Mouse (Mus musculus) midbrain, postnatal 0 days (tissue): Measurements from ENCODE around the gene Stat5b. TPM values are rescaled to one million over a fixed set of nuclear protein-coding genes. Genes with fewer than 3 reads are reported as not detected.

Source experiments
- ATAC-seq: fragments of 200-750 bp; cut with Nextera tagmentation; 2 replicates; pipeline ENCODE4 v1.8.0; 2017; ENCODE audit warnings: moderate number of reproducible peaks, mild to moderate bottlenecking, moderate TSS enrichment, moderate library complexity; ENCODE audit not compliant: low FRiP score
- DNase-seq: peaks from one replicate; pipeline ENCODE4 v3.0.0-alpha.2; 2015; ENCODE audit warnings: low spot score
- H3K27ac ChIP-seq: fragments of 300-500 bp; sonication (generic); 2 replicates; pipeline ENCODE4 v1.5.1; 2014; ENCODE audit warnings: low read depth, mild to moderate bottlenecking, low read length, mixed read lengths
- H3K27me3 ChIP-seq: fragments of 300-500 bp; sonication (generic); 2 replicates; pipeline ENCODE4 v1.6.1; 2014; ENCODE audit warnings: low read length, control low read depth, mixed read lengths; ENCODE audit not compliant: insufficient read depth
- H3K36me3 ChIP-seq: fragments of 300-500 bp; sonication (generic); 2 replicates; pipeline ENCODE4 v1.6.1; 2014; ENCODE audit warnings: low read length, control low read depth, mixed read lengths; ENCODE audit not compliant: insufficient read depth
- H3K4me1 ChIP-seq: fragments of 300-500 bp; sonication (generic); 2 replicates; pipeline ENCODE4 v1.6.1; 2014; ENCODE audit warnings: mild to moderate bottlenecking, control low read depth, antibody characterized with exemption, low read length, mixed read lengths; ENCODE audit not compliant: insufficient read depth
- H3K4me2 ChIP-seq: fragments of 300-500 bp; sonication (generic); 2 replicates; pipeline ENCODE4 v1.6.1; 2014; ENCODE audit warnings: low read depth, mild to moderate bottlenecking, low read length, mixed read lengths; ENCODE audit not compliant: poor library complexity, severe bottlenecking
- H3K4me3 ChIP-seq: fragments of 300-500 bp; sonication (generic); 2 replicates; pipeline ENCODE4 v1.5.1; 2014; ENCODE audit warnings: low read depth, mild to moderate bottlenecking, low read length, moderate library complexity
- H3K9ac ChIP-seq: fragments of 300-500 bp; sonication (generic); replicated peaks from 2 replicates; pipeline ENCODE4 v1.6.1; 2014; ENCODE audit warnings: mild to moderate bottlenecking, low read length, moderate library complexity, mixed read lengths; ENCODE audit not compliant: poor library complexity, severe bottlenecking
- H3K9me3 ChIP-seq: fragments of 300-500 bp; sonication (generic); 2 replicates; pipeline ENCODE4 v1.6.1; 2016; ENCODE audit warnings: low read length, control low read depth
- CTCF ChIP-seq: IDR thresholded peaks from 2 replicates; pipeline ENCODE4 v1.5.1; 2016; ENCODE audit warnings: antibody characterized with exemption, mild to moderate bottlenecking
- WGBS: fragments of 180-500 bp; shearing (Covaris S2); extraction: QIAGEN DNeasy Blood & Tissue Kit; methylation state at CpG from one replicate; pipeline ENCODE4 v1.1.7; 2014; 5-methylcytosine and 5-hydroxymethylcytosine counted together
- polyA plus RNA-seq: library from polyadenylated mRNA; unstranded; fragments of >200 nt; fragmentation: Nextera tagmentation; extraction: Ambion mirVana; gene quantifications from 2 replicates; pipeline ENCODE4 v1.2.1, GENCODE M21; 2015
- total RNA-seq: library from RNA; depleted of rRNA; stranded (reverse); fragments of >200 nt; gene quantifications from 2 replicates; pipeline ENCODE4 v1.2.3, GENCODE M21; 2014; rRNA removed

The Stat5b gene
- total RNA-seq (22.5 and 25.6 TPM in 2 replicates), polyA plus RNA-seq (13.0 and 15.7 TPM in 2 replicates)

DNA sequence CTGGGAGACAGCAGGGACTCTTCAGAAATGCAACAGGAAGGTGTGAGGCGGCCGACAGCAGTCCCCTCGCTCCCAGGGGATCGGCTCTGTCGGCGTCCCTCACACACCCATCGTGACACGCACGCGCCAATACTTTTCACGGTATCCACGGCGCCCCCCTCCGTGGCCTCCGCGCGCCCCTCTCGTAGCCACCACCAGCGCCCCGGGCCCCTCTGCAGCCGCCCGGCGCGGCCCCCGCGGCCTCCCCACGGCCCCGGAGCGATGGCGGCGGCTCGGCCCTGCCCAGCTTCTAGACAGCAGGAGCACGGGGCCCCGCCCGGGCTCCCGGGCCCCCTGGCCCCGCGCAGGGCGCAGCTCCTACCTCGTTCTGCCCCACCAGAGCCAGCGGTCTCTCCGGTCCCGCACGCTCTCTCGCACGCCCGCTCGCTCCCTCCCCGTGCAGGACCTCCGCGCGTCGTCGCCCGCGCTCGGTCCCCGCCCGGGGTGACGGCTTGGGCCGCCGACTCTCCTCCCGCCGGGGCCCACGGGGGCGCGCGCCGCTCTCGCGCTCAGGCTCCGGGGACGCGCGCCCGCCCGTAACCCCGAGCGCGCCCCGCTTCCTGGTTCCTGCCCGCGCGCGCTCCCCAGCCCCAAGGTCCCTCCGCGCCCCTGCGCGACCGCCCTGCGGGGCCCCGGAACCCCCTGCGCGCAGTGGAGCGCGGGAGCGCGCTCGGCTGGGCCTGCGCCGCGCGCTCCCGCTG, at the start of gene Stat5b:
Stat5b (minus strand) TSS at position 687 of the 740 bp plus-strand sequence.
- ATAC-seq = peak; percentile 77
- H3K36me3 ChIP-seq = no peaks in the 10 kb centered on the region
- peaks cover 4% of the 10 kb centered on the region; the same call in 1 of the 2 replicates for H3K27me3 ChIP-seq
- H3K27ac ChIP-seq = peak within 1 kb of the TSS; percentile 85
- H3K4me2 ChIP-seq = peak within 1 kb of the TSS; percentile 58
- peak within 1 kb of the TSS; percentile 95 for H3K4me3 ChIP-seq
- TF ChIP-seq CTCF = no peak
- H3K9me3 ChIP-seq = no peaks in the 10 kb centered on the region
- H3K4me1 ChIP-seq = peaks cover 10% of the 10 kb centered on the region
- under 1% methylated on average over 59 of the region's 104 CpGs for WGBS
- H3K9ac ChIP-seq = peak within 1 kb of the TSS; percentile 96
- DNase-seq = peak; percentile 84

DNA sequence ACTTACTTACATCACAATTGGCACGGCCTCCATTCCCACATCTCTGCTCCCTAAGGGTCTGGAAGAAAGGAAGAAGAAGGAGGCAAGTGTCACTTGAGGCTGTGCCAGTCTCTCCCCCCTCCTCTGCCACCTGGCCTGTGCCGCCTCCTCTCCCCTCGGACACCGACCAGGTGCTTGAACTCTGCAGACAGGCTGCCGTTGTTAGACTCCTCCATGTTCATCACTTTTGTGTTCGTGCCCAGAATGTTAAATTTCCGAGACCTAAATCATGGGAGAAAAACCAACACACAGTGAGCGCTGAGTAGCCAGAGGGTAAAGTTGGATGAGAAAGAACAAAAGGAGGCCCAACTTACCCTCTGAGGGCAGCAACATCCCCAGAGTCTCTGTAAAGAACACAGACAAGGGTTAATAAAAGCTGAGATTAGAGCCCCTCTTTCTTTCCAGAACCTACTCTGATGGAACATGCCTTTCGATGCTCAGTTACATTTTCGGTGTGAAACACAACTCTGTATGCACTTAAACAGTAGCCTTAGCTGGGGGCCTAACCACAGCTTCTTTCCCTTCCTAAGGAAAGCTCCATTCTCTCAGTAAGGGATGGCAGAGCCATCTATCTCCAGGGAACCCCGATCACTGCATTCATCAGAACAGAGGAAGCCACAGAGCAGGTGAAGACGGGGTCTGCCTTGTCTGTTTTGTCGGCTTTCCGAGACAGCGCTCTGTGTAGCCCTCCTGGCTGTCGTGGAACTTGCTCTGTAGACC, 48.1 kb upstream of the Stat5b start:
- Histone ChIP-seq H3K4me1 (no peaks in the 10 kb centered on the region), H3K27me3 (no peaks in the 10 kb centered on the region), H3K27ac (no peak overlapping the region), H3K9me3 (0 out of 2 replicates have a peak, but pooled peaks cover 4% of the 10 kb centered on the region), H3K4me2 (no peak overlapping the region), H3K4me3 (no peak overlapping the region), H3K9ac (no peak overlapping the region), H3K36me3 (peaks cover 20% of the 10 kb centered on the region)
- ATAC-seq = no peak
- TF ChIP-seq CTCF = no peak
- DNase-seq = peak; percentile 41
- 56% methylated on average over 16 of the region's 16 CpGs for WGBS

DNA sequence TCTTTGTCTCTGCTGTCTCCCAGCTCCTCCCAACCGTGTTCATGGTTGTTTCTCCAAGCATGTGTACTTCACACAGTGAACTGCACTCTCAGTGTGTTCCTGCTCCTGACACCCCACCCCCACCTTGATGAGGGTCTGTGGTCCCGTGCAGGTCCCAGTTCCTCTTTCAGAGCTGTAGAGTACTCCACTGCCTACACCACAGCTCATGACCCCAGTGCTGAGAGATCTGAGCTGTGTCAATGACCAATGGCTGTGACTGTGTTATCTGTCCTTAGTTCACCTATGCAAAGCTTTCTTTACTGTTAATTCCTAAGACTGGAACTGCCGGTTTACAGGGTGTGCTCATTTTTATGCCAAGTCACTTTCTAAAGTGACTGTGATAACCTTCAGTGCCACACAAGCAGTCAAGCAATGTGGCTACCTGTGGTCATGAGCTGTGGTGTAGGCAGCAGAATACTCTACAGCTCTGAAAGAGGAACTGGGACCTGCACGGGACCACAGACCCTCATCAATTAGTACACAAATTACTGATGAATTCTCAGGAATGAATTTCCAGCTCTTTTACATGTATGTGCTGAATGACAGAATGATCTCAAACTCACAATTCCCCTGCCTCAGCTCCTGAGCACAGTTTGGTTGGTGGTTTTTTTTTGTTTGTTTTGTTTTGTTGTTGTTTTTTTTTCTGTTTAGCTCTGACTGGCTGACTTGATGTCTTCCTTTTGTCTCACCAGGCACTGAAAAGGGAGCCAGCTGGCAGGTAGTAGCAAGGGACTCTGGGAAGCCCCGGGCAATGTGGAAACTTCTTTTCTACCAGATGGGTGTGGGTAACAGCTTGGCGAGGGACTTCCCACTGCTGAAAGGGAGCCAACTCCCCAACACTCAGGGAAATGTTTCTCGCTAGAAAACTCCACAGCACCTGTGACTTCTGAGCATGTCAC, 47.0 kb upstream of the Stat5b start:
- Histone ChIP-seq H3K4me1 (no peaks in the 10 kb centered on the region), H3K9ac (no peak overlapping the region), H3K9me3 (0 out of 2 replicates have a peak, but pooled peaks cover 4% of the 10 kb centered on the region), H3K27ac (no peak overlapping the region), H3K4me3 (no peak overlapping the region), H3K27me3 (no peaks in the 10 kb centered on the region), H3K4me2 (no peak overlapping the region), H3K36me3 (peaks cover 25% of the 10 kb centered on the region)
- ATAC-seq = no peak
- 63% methylated on average over 7 of the region's 7 CpGs for WGBS
- DNase-seq = peak; percentile 67
- no peak for TF ChIP-seq CTCF

DNA sequence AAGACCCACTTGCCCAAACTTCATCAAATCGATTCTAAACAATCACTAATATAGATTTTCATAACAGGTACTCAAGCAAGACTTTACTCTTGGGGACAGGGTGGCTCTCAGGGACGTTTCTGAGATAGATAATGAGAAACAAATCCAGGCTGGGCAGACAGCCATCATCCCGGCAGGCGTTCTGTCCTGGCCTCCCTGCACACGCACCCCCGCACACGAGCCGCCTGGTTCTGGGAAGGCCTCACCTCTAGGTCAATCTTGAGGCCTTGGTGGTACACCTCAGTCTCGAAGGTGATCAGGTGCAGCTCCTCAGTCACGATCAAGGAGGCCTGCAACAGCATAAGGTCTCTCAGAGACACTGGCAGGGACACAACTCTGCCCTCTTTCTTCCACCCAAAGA, 45.6 kb upstream of the Stat5b start:
- WGBS = 58% methylated on average over 10 of the region's 10 CpGs
- DNase-seq (no peak), ATAC-seq (no peak)
- Histone ChIP-seq H3K4me3 (no peak overlapping the region), H3K4me2 (no peak overlapping the region), H3K27ac (no peak overlapping the region), H3K27me3 (no peaks in the 10 kb centered on the region), H3K4me1 (no peaks in the 10 kb centered on the region), H3K9ac (no peak overlapping the region), H3K9me3 (no peaks in the 10 kb centered on the region), H3K36me3 (peaks cover 25% of the 10 kb centered on the region; the same call in 1 of the 2 replicates)
- TF ChIP-seq CTCF = no peak

DNA sequence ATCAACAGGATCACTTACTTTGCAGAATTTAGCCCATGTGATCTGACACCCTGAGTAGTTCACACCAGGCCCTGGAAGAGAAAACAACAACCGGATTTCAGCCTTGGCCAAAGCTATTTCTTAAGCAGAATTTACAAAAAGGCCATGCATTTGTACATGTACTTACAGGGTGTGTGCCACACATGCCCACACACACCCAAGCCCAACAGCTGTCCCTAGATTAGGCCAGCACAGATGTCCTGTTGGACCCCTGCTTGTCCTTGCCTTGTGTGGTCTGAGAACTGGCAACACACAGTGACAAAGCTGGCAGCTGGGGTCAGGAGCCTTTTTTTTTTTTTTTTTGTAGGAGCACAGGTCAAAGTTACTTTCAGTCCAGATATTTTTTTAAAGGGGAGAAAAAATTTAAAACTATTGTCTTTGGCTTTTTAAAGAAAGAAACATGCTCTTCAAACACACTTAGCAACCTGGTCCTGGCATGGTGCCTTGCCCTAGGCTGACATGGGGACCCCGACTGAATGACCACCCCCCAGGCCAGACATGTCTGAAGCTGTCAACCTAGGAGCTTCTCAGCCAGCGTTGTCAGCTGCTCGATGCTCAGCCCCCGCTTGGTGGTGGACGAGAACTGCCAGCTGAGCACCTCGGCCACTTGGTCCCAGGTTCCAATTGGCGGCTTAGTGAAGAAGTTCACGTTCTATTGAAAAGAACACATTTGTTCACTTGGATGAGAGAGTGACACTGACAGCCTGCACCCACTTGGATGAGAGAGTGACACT, 43.8 kb upstream of the Stat5b start:
- DNase-seq (peak; percentile 44), ATAC-seq (no peak)
- no peaks in the 10 kb centered on the region for H3K4me1 ChIP-seq
- no peaks in the 10 kb centered on the region for H3K27me3 ChIP-seq
- no peak overlapping the region for H3K9ac ChIP-seq
- no peak for TF ChIP-seq CTCF
- WGBS = 71% methylated on average over 9 of the region's 9 CpGs
- no peak overlapping the region for H3K27ac ChIP-seq
- H3K4me3 ChIP-seq = no peak overlapping the region
- no peaks in the 10 kb centered on the region for H3K9me3 ChIP-seq
- H3K36me3 ChIP-seq = peaks cover 29% of the 10 kb centered on the region; the same call in 1 of the 2 replicates
- H3K4me2 ChIP-seq = no peak overlapping the region
